Mouse (Mus musculus): ENCODE data around the gene Rara.

Gene Rara

GRCm38 (mm10) chr11:98938701-98939083, 11.1 kb downstream of the Rara start:
- DNase-seq (ENCODE audit: low spot score) = no peak

GRCm38 (mm10) chr11:98939084-98939952, 11.7 kb downstream of the Rara start:
- DNase-seq (ENCODE audit: low spot score) = peak; percentile 60

GRCm38 (mm10) chr11:98939953-98940641, 12.5 kb downstream of the Rara start:
- DNase-seq (ENCODE audit: low spot score) = peak; percentile 70

- no peak for DNase-seq (ENCODE audit: low spot score)
Observed at GRCm38 (mm10) chr11:98940776-98941175, 13.2 kb downstream of the Rara start.

- peak; percentile 75 for DNase-seq (ENCODE audit: low spot score)
Observed at GRCm38 (mm10) chr11:98941341-98941825, 13.8 kb downstream of the Rara start.

- DNase-seq (ENCODE audit: low spot score) = peak; percentile 90
Observed at GRCm38 (mm10) chr11:98941826-98942550, 14.4 kb downstream of the Rara start.

GRCm38 (mm10) chr11:98942555-98942922, 14.9 kb downstream of the Rara start:
- no peak for DNase-seq (ENCODE audit: low spot score)

- DNase-seq (ENCODE audit: low spot score) = peak; percentile 91
Observed at GRCm38 (mm10) chr11:98942923-98943641, 15.5 kb downstream of the Rara start.

- peak; percentile 55 for DNase-seq (ENCODE audit: low spot score)
Observed at GRCm38 (mm10) chr11:98943741-98944461, 16.3 kb downstream of the Rara start.

- DNase-seq (ENCODE audit: low spot score) = no peak
Observed at GRCm38 (mm10) chr11:98944897-98945604, 17.4 kb downstream of the Rara start.

GRCm38 (mm10) chr11:98945605-98945977, 18.0 kb downstream of the Rara start:
- DNase-seq (ENCODE audit: low spot score) = peak; percentile 61

GRCm38 (mm10) chr11:98947969-98948569, 20.5 kb downstream of the Rara start:
- DNase-seq (ENCODE audit: low spot score) = peak; percentile 72

GRCm38 (mm10) chr11:98949242-98949957, 21.8 kb downstream of the Rara start:
- no peak for DNase-seq (ENCODE audit: low spot score)

- peak; percentile 60 for DNase-seq (ENCODE audit: low spot score)
Observed at GRCm38 (mm10) chr11:98949958-98950460, 22.4 kb downstream of the Rara start.

- DNase-seq (ENCODE audit: low spot score) = no peak
Observed at GRCm38 (mm10) chr11:98950484-98950883, 22.9 kb downstream of the Rara start.

- DNase-seq (ENCODE audit: low spot score) = peak; percentile 97
Observed at GRCm38 (mm10) chr11:98951026-98951906, 23.6 kb downstream of the Rara start.

GRCm38 (mm10) chr11:98952111-98952510, 24.5 kb downstream of the Rara start:
- DNase-seq (ENCODE audit: low spot score) = no peak

- DNase-seq (ENCODE audit: low spot score) = no peak
Observed at GRCm38 (mm10) chr11:98952736-98953135, 25.1 kb downstream of the Rara start.

Measured in adipocyte (in vitro differentiated cells).